Mouse (Mus musculus) brain, embryonic 14.5 days (tissue): ENCODE results near the gene Lman1l.

Experiments
- CTCF ChIP-seq: fragments of 200-500 bp; IDR thresholded peaks from 2 replicates; pipeline ENCODE4 v1.5.1; 2012; ENCODE audit warnings: inconsistent platforms, mild to moderate bottlenecking, moderate library complexity, borderline replicate concordance; ENCODE audit not compliant: insufficient read depth, insufficient read length; ENCODE audit errors: extremely low read depth
- POLR2A ChIP-seq: fragments of 200-500 bp; IDR thresholded peaks from 2 replicates; pipeline ENCODE4 v1.6.1; 2012; ENCODE audit warnings: mild to moderate bottlenecking, inconsistent platforms, borderline replicate concordance; ENCODE audit not compliant: poor library complexity, insufficient read depth, insufficient read length, severe bottlenecking; ENCODE audit errors: extremely low read depth

GRCm38 (mm10) chr9:57574397-57574796, 46.2 kb downstream of the Lman1l start:
- TF ChIP-seq CTCF (no peak), POLR2A (no peak)
